Mouse (Mus musculus): ENCODE results near the gene Man1c1. TPM values are rescaled to one million over a fixed set of nuclear protein-coding genes. Genes with fewer than 3 reads are reported as not detected.
A peak's percentile ranks its signal among the peaks of the same experiment; 100 is the strongest.

Gene Man1c1
- total and polyA plus RNA-seq, 2 experiments from 2014 or later = 3.8 to 14.8 TPM

DNA sequence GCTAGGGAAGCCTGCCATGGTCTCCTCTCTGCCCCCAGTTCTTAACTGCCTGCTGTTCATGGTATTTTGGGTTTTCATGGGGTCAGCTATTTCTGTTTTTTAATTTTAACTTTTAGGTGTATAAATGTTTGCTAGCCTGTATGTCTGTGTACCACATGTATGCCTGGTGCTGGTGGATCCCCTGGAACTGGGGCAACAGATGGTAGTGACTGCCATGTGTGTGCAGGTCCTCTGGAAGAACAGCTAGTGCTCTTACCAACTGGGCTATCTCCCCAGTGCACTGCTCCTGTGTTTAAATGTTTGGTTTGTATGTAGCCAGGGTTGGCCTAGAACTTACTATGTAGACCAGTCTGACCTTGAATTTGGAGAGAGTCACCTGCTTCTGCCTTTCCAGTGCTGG lies 184.8 kb downstream of the Man1c1 start:
- Histone ChIP-seq H3K36me3 (replicated peaks; ENCODE audit: control insufficient read depth, insufficient read depth, low read length) (peaks cover 18% of the 10 kb centered on the region), H3K27me3 (ENCODE audit: control insufficient read depth, insufficient read depth, low read length) (no peaks in the 10 kb centered on the region), H3K4me2 (ENCODE audit: low read depth, low read length) (no peak overlapping the region), H3K9me3 (replicated peaks; ENCODE audit: control insufficient read depth, low read length) (no peaks in the 10 kb centered on the region), H3K4me3 (ENCODE audit: low read depth, low read length) (no peak overlapping the region), H3K27ac (ENCODE audit: low read depth) (no peak overlapping the region), H3K4me1 (ENCODE audit: control insufficient read depth, insufficient read depth) (peaks cover 11% of the 10 kb centered on the region), H3K9ac (replicated peaks; ENCODE audit: low read depth, low read length) (no peak overlapping the region)
- TF ChIP-seq EP300 (IDR thresholded peaks at IDR 0.05; ENCODE audit: low read depth) = no peak
- TF ChIP-seq CTCF (IDR thresholded peaks at IDR 0.05; ENCODE audit: low read depth) = no peak
- no peak for ATAC-seq (ENCODE audit: insufficient read depth, low read depth)
- DNase-seq (ENCODE audit: low spot score) = no peak

DNA sequence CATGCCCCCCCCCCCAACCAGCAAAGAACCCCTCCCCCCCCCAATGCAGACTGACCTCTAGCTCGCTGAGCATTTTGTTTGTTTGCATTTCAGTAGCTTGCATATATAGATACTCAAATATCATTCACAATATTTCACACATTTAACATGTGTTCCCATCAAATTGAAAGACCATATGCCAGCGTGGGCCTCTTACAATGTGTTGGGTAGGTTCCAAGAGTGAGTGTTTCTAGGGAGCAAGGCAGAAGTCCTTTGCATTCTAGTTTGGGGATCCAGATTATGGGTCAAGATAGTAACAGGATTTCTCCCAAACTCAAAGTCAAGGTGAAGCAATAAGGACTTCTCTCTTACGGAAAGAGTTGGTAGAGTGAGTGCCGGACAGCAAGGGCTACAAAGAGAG lies 185.5 kb downstream of the Man1c1 start:
- TF ChIP-seq EP300 (IDR thresholded peaks at IDR 0.05; ENCODE audit: low read depth) = no peak
- no peak for TF ChIP-seq CTCF (IDR thresholded peaks at IDR 0.05; ENCODE audit: low read depth)
- Histone ChIP-seq H3K4me3 (ENCODE audit: low read depth, low read length) (no peak overlapping the region), H3K9me3 (replicated peaks; ENCODE audit: control insufficient read depth, low read length) (no peaks in the 10 kb centered on the region), H3K36me3 (replicated peaks; ENCODE audit: control insufficient read depth, insufficient read depth, low read length) (peaks cover 14% of the 10 kb centered on the region; the same call in 1 of the 2 replicates), H3K27me3 (ENCODE audit: control insufficient read depth, insufficient read depth, low read length) (no peaks in the 10 kb centered on the region), H3K9ac (replicated peaks; ENCODE audit: low read depth, low read length) (no peak overlapping the region), H3K27ac (ENCODE audit: low read depth) (no peak overlapping the region), H3K4me1 (ENCODE audit: control insufficient read depth, insufficient read depth) (peaks cover 11% of the 10 kb centered on the region), H3K4me2 (ENCODE audit: low read depth, low read length) (no peak overlapping the region)
- DNase-seq (ENCODE audit: low spot score) (no peak), ATAC-seq (ENCODE audit: insufficient read depth, low read depth) (no peak)
- WGBS = 90% methylated on average over 4 of the region's 4 CpGs

DNA sequence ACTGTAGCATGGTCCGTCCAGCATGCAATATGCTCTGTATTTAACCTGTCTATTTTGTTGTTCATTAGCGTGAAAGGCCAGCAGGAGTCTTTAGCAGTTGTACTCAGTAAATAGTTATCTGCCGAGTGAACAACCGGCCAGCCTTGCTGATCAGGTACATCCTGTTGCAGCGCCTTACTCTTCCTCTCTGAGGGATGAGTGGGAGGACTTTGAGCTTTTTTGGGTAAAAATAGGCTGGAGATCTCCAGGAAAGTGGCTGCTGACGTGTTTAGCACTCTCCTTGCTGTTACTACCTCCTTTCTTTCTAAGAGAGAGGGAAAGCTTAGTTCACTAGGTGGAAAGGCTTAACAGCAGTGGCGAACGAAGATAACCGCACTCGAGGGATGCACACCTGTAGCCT lies 186.4 kb downstream of the Man1c1 start:
- peak overlapping the region; percentile 92 for H3K27ac ChIP-seq (ENCODE audit: low read depth)
- no peak for TF ChIP-seq CTCF (IDR thresholded peaks at IDR 0.05; ENCODE audit: low read depth)
- TF ChIP-seq EP300 (IDR thresholded peaks at IDR 0.05; ENCODE audit: low read depth) = no peak
- peaks cover 14% of the 10 kb centered on the region; the same call in 1 of the 2 replicates for H3K36me3 ChIP-seq (replicated peaks; ENCODE audit: control insufficient read depth, insufficient read depth, low read length)
- H3K4me3 ChIP-seq (ENCODE audit: low read depth, low read length) = no peak overlapping the region
- H3K4me1 ChIP-seq (ENCODE audit: control insufficient read depth, insufficient read depth) = peaks cover 11% of the 10 kb centered on the region
- ATAC-seq (ENCODE audit: insufficient read depth, low read depth) (no peak; the same call in 1 of the 2 replicates), DNase-seq (ENCODE audit: low spot score) (no peak)
- 46% methylated on average over 10 of the region's 10 CpGs for WGBS
- H3K9ac ChIP-seq (replicated peaks; ENCODE audit: low read depth, low read length) = no peak overlapping the region
- H3K27me3 ChIP-seq (ENCODE audit: control insufficient read depth, insufficient read depth, low read length) = no peaks in the 10 kb centered on the region
- peak overlapping the region; percentile 20; the same call in 1 of the 2 replicates for H3K4me2 ChIP-seq (ENCODE audit: low read depth, low read length)
- H3K9me3 ChIP-seq (replicated peaks; ENCODE audit: control insufficient read depth, low read length) = no peaks in the 10 kb centered on the region

DNA sequence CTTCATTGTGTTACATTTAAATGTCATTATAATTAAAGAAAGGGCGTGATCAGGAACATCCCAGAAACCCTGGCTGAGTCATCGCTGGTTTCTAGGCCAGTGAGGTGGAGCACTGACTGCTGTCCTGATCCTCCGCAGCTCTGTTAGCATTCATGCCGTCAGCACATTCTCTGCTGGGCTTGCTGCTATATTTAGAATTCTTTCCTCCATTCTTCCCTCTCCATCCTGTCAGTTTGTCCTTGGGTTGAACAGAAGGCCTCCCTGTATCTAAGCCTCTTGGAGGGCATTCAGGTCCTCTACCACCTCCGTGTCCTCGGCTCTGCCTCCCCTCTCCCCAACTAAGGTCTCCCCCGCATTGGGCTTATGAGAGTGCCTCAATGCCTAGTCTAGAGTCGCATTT lies 187.1 kb downstream of the Man1c1 start:
- TF ChIP-seq EP300 (IDR thresholded peaks at IDR 0.05; ENCODE audit: low read depth) (no peak), CTCF (IDR thresholded peaks at IDR 0.05; ENCODE audit: low read depth) (no peak)
- no peak overlapping the region for H3K4me3 ChIP-seq (ENCODE audit: low read depth, low read length)
- peak overlapping the region; percentile 20 for H3K4me2 ChIP-seq (ENCODE audit: low read depth, low read length)
- H3K9me3 ChIP-seq (replicated peaks; ENCODE audit: control insufficient read depth, low read length) = no peaks in the 10 kb centered on the region
- no peak overlapping the region for H3K9ac ChIP-seq (replicated peaks; ENCODE audit: low read depth, low read length)
- H3K27me3 ChIP-seq (ENCODE audit: control insufficient read depth, insufficient read depth, low read length) = no peaks in the 10 kb centered on the region
- DNase-seq (ENCODE audit: low spot score) (peak; percentile 90), ATAC-seq (ENCODE audit: insufficient read depth, low read depth) (peak; percentile 89)
- peaks cover 11% of the 10 kb centered on the region for H3K4me1 ChIP-seq (ENCODE audit: control insufficient read depth, insufficient read depth)
- WGBS = 7% methylated on average over 8 of the region's 8 CpGs
- H3K36me3 ChIP-seq (replicated peaks; ENCODE audit: control insufficient read depth, insufficient read depth, low read length) = peaks cover 14% of the 10 kb centered on the region; the same call in 1 of the 2 replicates
- H3K27ac ChIP-seq (ENCODE audit: low read depth) = peak overlapping the region; percentile 92

DNA sequence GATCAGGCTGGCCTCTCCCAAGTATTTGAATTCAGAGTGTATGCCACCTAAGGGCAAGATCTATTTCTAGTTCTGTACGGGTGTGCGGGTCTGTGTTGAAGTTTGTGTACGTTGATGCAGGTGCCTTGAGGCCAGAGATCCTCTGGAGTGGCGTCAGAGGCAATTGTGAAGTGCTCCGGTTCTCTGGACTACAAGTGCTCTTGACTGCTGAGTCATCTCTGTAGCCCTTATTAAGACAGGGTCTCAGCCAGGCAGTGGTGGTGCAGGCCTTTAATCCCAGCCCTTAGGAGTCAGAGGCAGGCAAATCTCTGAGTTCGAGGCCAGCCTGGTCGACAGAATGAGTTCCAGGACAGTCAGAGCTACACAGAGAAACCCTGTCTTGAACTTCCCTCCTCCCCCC lies 188.5 kb downstream of the Man1c1 start:
- Histone ChIP-seq H3K9ac (replicated peaks; ENCODE audit: low read depth, low read length) (no peak overlapping the region), H3K27ac (ENCODE audit: low read depth) (peak overlapping the region; percentile 92), H3K4me1 (ENCODE audit: control insufficient read depth, insufficient read depth) (peaks cover 20% of the 10 kb centered on the region), H3K36me3 (replicated peaks; ENCODE audit: control insufficient read depth, insufficient read depth, low read length) (0 out of 2 replicates have a peak, but pooled peaks cover 4% of the 10 kb centered on the region), H3K27me3 (ENCODE audit: control insufficient read depth, insufficient read depth, low read length) (no peaks in the 10 kb centered on the region), H3K9me3 (replicated peaks; ENCODE audit: control insufficient read depth, low read length) (no peaks in the 10 kb centered on the region), H3K4me3 (ENCODE audit: low read depth, low read length) (no peak overlapping the region), H3K4me2 (ENCODE audit: low read depth, low read length) (no peak overlapping the region)
- WGBS = 40% methylated on average over 7 of the region's 7 CpGs
- no peak for TF ChIP-seq EP300 (IDR thresholded peaks at IDR 0.05; ENCODE audit: low read depth)
- no peak for TF ChIP-seq CTCF (IDR thresholded peaks at IDR 0.05; ENCODE audit: low read depth)
- DNase-seq (ENCODE audit: low spot score) (no peak), ATAC-seq (ENCODE audit: insufficient read depth, low read depth) (no peak)

DNA sequence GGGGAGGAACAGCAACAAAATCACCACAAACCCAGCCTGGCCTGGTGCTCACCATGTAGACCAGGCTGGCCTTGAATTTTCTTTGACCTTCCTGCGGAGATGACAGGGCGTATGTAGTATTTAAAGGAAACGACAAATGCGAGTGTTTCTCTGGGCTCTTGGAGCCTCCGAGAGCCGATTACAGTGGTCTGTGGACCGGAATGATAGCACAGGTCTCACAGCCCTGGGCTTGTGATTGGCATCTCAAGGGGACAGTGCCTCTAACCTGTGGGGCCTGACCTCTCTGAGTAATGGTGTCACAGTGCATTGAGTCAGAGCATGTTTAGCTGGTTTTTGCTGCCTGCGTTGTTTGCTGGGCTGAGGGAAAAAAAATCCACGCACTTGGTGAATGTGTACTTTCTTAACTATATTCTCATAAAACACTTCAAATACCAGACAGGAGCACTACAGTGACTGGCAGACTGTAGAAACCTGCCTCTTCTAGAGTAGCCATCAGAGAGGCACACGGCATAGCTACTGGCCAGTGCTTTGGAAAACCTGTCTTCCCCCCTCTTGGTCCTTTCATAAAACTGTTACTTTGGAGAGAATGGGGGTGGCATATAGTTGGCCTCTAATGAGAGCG lies 189.7 kb downstream of the Man1c1 start:
- DNase-seq (ENCODE audit: low spot score) (no peak), ATAC-seq (ENCODE audit: insufficient read depth, low read depth) (no peak)
- no peaks in the 10 kb centered on the region for H3K9me3 ChIP-seq (replicated peaks; ENCODE audit: control insufficient read depth, low read length)
- no peak overlapping the region for H3K4me3 ChIP-seq (ENCODE audit: low read depth, low read length)
- no peaks in the 10 kb centered on the region for H3K27me3 ChIP-seq (ENCODE audit: control insufficient read depth, insufficient read depth, low read length)
- H3K9ac ChIP-seq (replicated peaks; ENCODE audit: low read depth, low read length) = no peak overlapping the region
- no peak overlapping the region for H3K27ac ChIP-seq (ENCODE audit: low read depth)
- no peak for TF ChIP-seq CTCF (IDR thresholded peaks at IDR 0.05; ENCODE audit: low read depth)
- no peak for TF ChIP-seq EP300 (IDR thresholded peaks at IDR 0.05; ENCODE audit: low read depth)
- H3K4me1 ChIP-seq (ENCODE audit: control insufficient read depth, insufficient read depth) = peaks cover 20% of the 10 kb centered on the region
- H3K4me2 ChIP-seq (ENCODE audit: low read depth, low read length) = no peak overlapping the region
- 82% methylated on average over 11 of the region's 11 CpGs for WGBS
- no peaks in the 10 kb centered on the region for H3K36me3 ChIP-seq (replicated peaks; ENCODE audit: control insufficient read depth, insufficient read depth, low read length)
